Mouse (Mus musculus): ENCODE data around the gene Ifi27l2a.

DNA sequence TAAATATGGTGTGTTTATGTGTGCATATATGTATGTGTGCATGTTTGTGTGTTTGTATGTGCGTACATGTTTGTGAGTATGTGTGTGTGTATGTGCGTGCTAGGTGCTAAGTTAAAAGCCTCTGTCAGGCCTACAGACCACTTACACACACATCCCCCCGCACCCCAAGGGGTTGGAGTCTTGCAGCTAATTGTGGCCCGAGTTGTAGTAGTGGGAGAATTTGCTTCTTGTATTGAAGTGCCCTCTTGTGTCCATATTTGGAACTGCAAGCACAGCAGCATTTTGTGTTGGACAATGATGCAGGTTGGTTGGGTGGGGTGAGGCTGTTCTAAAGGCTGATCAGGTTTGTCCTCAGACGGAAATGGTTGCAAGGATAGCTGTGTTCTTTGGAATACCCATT is 49.3 kb upstream of the Ifi27l2a start:
- no peak for TF ChIP-seq POLR2A (IDR thresholded peaks at IDR 0.05; ENCODE audit: low read depth, low read length)
- peak; percentile 76; the same call in 1 of the 2 replicates for TF ChIP-seq CTCF (IDR thresholded peaks at IDR 0.05; ENCODE audit: extremely low read depth, insufficient read length, insufficient replicate concordance, low read depth, low read length)
